Mouse (Mus musculus): ENCODE results near the gene C130060K24Rik. TPM values are rescaled to one million over a fixed set of nuclear protein-coding genes. Genes with fewer than 3 reads are reported as not detected.

Gene C130060K24Rik
- polyA plus RNA-seq, 1 experiment from 2014 or later: 0.40 TPM

DNA sequence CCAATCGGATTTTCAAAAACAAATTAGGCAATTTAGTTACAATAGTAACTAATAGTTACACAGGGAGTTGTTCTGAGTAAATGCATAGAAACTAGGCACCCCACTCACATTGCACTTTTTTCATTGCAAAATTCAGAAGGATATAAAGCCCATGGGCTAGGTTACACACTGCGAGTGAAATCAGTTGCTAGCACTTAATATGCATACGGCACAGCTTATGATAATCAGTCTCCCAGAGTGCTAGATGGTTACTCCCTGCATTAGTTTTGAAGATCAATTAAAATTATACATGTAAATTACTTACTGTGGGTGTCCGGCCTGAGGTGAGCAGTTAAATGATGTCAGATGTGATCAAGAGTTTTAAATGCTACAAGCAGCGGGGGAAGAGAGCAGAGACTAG lies 89.4 kb downstream of the C130060K24Rik start:
- no peak overlapping the region for H3K9ac ChIP-seq
- H3K4me1 ChIP-seq: no peaks in the 10 kb centered on the region
- H3K36me3 ChIP-seq: no peaks in the 10 kb centered on the region
- no peaks in the 10 kb centered on the region for H3K9me3 ChIP-seq (replicated peaks)
- no peak for ATAC-seq (replicated peaks; ENCODE audit: low FRiP score)
- H3K27me3 ChIP-seq: no peaks in the 10 kb centered on the region
- H3K27ac ChIP-seq: no peak overlapping the region
- no peak overlapping the region for H3K4me3 ChIP-seq (replicated peaks)
- WGBS: 89% methylated on average over 5 of the region's 5 CpGs
- H3K4me2 ChIP-seq: no peak overlapping the region

DNA sequence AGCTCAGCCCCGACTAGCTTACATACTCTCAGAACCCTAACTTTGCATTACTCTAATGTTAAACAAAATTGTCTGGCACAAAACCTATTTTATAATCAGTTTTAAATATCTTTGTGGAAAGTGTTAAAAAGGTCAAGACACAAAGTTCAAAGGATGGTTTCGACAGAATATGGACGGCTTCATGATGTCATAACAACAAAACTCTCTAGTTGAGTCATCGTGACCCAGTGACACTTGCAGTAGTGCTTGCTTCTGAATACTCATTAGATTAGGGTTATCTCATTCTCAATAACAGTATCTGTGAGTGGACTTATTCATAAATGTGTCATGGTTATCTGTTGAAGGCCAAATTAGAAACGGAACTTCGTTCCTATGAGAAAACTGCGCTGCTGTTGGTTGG lies 91.5 kb downstream of the C130060K24Rik start:
- no peaks in the 10 kb centered on the region for H3K4me1 ChIP-seq
- no peak overlapping the region for H3K4me3 ChIP-seq (replicated peaks)
- no peaks in the 10 kb centered on the region for H3K9me3 ChIP-seq (replicated peaks)
- WGBS: 88% methylated on average over 7 of the region's 7 CpGs
- H3K27me3 ChIP-seq: no peaks in the 10 kb centered on the region
- no peak overlapping the region for H3K9ac ChIP-seq
- H3K27ac ChIP-seq: no peak overlapping the region
- H3K36me3 ChIP-seq: no peaks in the 10 kb centered on the region
- ATAC-seq (replicated peaks; ENCODE audit: low FRiP score): no peak
- H3K4me2 ChIP-seq: no peak overlapping the region

DNA sequence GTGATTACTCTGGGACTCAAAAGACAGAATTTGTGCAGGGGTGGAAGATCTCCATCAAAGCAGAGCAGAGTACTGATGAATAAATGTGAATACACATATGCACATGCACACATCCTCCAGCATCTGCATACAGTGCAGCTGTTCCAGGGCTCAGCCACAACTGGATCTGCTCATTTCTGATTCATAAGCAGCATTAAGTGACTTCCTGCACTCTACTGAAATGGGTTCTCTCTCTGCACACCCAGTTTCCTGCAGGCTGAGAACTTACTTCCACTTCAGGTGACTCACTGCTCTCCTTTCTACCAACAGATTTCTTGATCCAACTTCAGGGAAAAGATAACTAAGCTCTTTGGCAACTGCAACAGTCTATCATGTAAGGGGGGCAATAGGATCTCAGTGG lies 117.9 kb downstream of the C130060K24Rik start:
- Histone ChIP-seq H3K4me3 (replicated peaks) (no peak overlapping the region), H3K4me2 (no peak overlapping the region), H3K9ac (no peak overlapping the region), H3K4me1 (no peaks in the 10 kb centered on the region), H3K27ac (no peak overlapping the region), H3K36me3 (no peaks in the 10 kb centered on the region), H3K27me3 (no peaks in the 10 kb centered on the region), H3K9me3 (replicated peaks) (no peaks in the 10 kb centered on the region)
- no peak for ATAC-seq (replicated peaks; ENCODE audit: low FRiP score)

Other genes starting within 250 kb of the C130060K24Rik start
- gene Hpgds, start 236.2 kb upstream of the C130060K24Rik start, polyA plus RNA-seq (2015; fragmentation: Nextera tagmentation; extraction: Ambion mirVana): 3.6 and 4.0 TPM in 2 replicates
- 0.16 and 0.41 TPM in 2 replicates for gene Tnip3, start 144.2 kb downstream of the C130060K24Rik start, polyA plus RNA-seq (2015; fragmentation: Nextera tagmentation; extraction: Ambion mirVana)

All from kidney, embryonic 15.5 days (tissue).